In the genomic region with DNA sequence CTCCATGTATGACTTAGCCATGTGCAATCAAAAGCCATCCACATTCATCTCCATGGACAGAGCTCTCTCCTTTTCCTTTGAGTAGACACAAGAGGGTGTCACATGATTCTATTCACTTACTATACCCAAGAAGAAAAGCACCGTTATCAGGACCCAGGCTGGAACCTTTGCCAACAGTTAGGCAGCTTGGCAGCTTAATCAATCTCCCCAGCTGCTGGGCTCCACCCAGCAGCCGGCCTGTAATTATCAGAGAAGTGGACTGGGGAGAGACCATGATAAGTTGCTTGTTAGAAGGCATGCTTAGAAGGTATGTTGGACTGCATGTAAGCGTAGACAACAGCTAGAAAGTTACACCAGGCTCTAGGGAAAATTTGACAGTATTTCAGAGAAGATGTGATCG, we compare ENCODE assay signal across 17 mouse cellular contexts. TPM values are rescaled to one million over a fixed set of nuclear protein-coding genes. Genes with fewer than 3 reads are reported as not detected.
A peak's percentile ranks its signal among the peaks of the same experiment; 100 is the strongest.
DNase-seq lines count a peak whose midpoint lies in the region; ATAC-seq and TF ChIP-seq lines count a peak whose summit lies in the region.
"Had no signal": no experiment of that assay in that cellular context is flagged by ENCODE, and none has a peak within 500 bp of the region (broad histone marks: within the 10 kb centered on the region; RNA-seq: fewer than 3 reads in every experiment).

No protein-coding gene starts in this region.

- H3K9me3 ChIP-seq in heart, embryonic 13.5 days: no peaks in the 10 kb centered on the region
- H3K9me3 ChIP-seq in liver, embryonic 12.5 days (replicated peaks): no peaks in the 10 kb centered on the region
- no peaks in the 10 kb centered on the region for H3K9me3 ChIP-seq in midbrain, embryonic 16.5 days (replicated peaks; ENCODE audit: control insufficient read depth, low read length, poor library complexity, severe bottlenecking)
- H3K9me3 ChIP-seq: embryonic facial prominence, embryonic 12.5 days; midbrain, embryonic 13.5 days; neural tube, embryonic 12.5 days had no signal

- peaks cover 22% of the 10 kb centered on the region for H3K4me1 ChIP-seq in heart, embryonic 13.5 days
- H3K4me1 ChIP-seq in liver, embryonic 12.5 days: peaks cover 74% of the 10 kb centered on the region
- H3K4me1 ChIP-seq in midbrain, embryonic 16.5 days (ENCODE audit: control insufficient read depth, insufficient read depth, low read length): no peaks in the 10 kb centered on the region
- H3K4me1 ChIP-seq: embryonic facial prominence, embryonic 12.5 days; midbrain, embryonic 13.5 days; neural tube, embryonic 12.5 days had no signal

- DNase-seq in heart, adult 9 months (ENCODE audit: low spot score in 2 of 2): no peak
- DNase-seq in c-Kit-negative CD71-positive TER-119-positive erythroid progenitor cells, embryonic 14.5 days (ENCODE audit: low read depth, low spot score): peak; percentile 85
- DNase-seq in spleen, postnatal 4 days (ENCODE audit: low spot score in 2 of 2): peak; percentile 76 to 80
- DNase-seq in left cerebral cortex, adult 2 months (ENCODE audit: extremely low spot score in 1 of 2, low spot score in 2 of 2): no peak
- DNase-seq: cerebellum, adult 9-11 months; forebrain, postnatal 0 days; gastrocnemius, postnatal 36 days; lung, postnatal 10 days; retina, postnatal 1 day; thymus, postnatal 36 days had no signal

- ATAC-seq in heart, embryonic 13.5 days (ENCODE audit: extremely low read depth, insufficient number of reproducible peaks, low FRiP score, low TSS enrichment): peak; percentile 46; the same call in 1 of the 2 replicates
- ATAC-seq in liver, embryonic 12.5 days: peak; percentile 89
- no peak for ATAC-seq in monocyte, adult 5-6 weeks (replicated peaks; ENCODE audit: insufficient number of reproducible peaks, low FRiP score, low TSS enrichment, poor library complexity, severe bottlenecking)
- ATAC-seq in midbrain, embryonic 16.5 days: no peak
- ATAC-seq: forebrain, postnatal 0 days; midbrain, embryonic 13.5 days had no signal

- WGBS in heart, embryonic 13.5 days: 34% methylated on average over 4 of the region's 4 CpGs
- 17% methylated on average over 4 of the region's 4 CpGs for WGBS in liver, embryonic 12.5 days (ENCODE audit: insufficient replicate concordance)
- WGBS in midbrain, embryonic 16.5 days: 78% methylated on average over 4 of the region's 4 CpGs

- no peaks in the 10 kb centered on the region for H3K36me3 ChIP-seq in heart, embryonic 13.5 days
- H3K36me3 ChIP-seq in liver, embryonic 12.5 days: no peaks in the 10 kb centered on the region
- no peaks in the 10 kb centered on the region for H3K36me3 ChIP-seq in midbrain, embryonic 16.5 days (ENCODE audit: control insufficient read depth, insufficient read depth, low read length)
- H3K36me3 ChIP-seq: embryonic facial prominence, embryonic 12.5 days; midbrain, embryonic 13.5 days; neural tube, embryonic 12.5 days had no signal

- H3K9ac ChIP-seq in heart, embryonic 13.5 days: no peak overlapping the region
- peak overlapping the region; percentile 71 for H3K9ac ChIP-seq in liver, embryonic 12.5 days
- H3K9ac ChIP-seq in midbrain, embryonic 16.5 days (ENCODE audit: low read depth, low read length): no peak overlapping the region
- H3K9ac ChIP-seq: embryonic facial prominence, embryonic 12.5 days; forebrain, postnatal 0 days; midbrain, embryonic 13.5 days; neural tube, embryonic 12.5 days had no signal

- H3K4me3 ChIP-seq in heart, embryonic 13.5 days: no peak overlapping the region
- peak overlapping the region; percentile 25 for H3K4me3 ChIP-seq in liver, embryonic 12.5 days
- no peak overlapping the region for H3K4me3 ChIP-seq in midbrain, embryonic 16.5 days (ENCODE audit: low read depth, low read length)
- no peak overlapping the region for H3K4me3 ChIP-seq in left cerebral cortex, adult 2 months
- H3K4me3 ChIP-seq: embryonic facial prominence, embryonic 12.5 days; midbrain, embryonic 13.5 days; neural tube, embryonic 12.5 days had no signal

- intact Hi-C loops in left cerebral cortex, adult 2 months (cut with DNase I): no loop called here

- H3K4me2 ChIP-seq in heart, embryonic 13.5 days: peak overlapping the region; percentile 21; the same call in 1 of the 2 replicates
- H3K4me2 ChIP-seq in liver, embryonic 12.5 days: peak overlapping the region; percentile 63
- H3K4me2 ChIP-seq in midbrain, embryonic 16.5 days (ENCODE audit: low read length): no peak overlapping the region
- H3K4me2 ChIP-seq: embryonic facial prominence, embryonic 12.5 days; midbrain, embryonic 13.5 days; neural tube, embryonic 12.5 days had no signal

- no peak overlapping the region; the same call in 1 of the 2 replicates for H3K27ac ChIP-seq in heart, embryonic 13.5 days (replicated peaks)
- peak overlapping the region; percentile 96 for H3K27ac ChIP-seq in liver, embryonic 12.5 days
- no peak overlapping the region for H3K27ac ChIP-seq in midbrain, embryonic 16.5 days (ENCODE audit: low read length)
- no peak overlapping the region for H3K27ac ChIP-seq in left cerebral cortex, adult 2 months
- H3K27ac ChIP-seq: embryonic facial prominence, embryonic 12.5 days; midbrain, embryonic 13.5 days; neural tube, embryonic 12.5 days had no signal

- no peak for TF ChIP-seq CTCF in left cerebral cortex, adult 2 months (IDR thresholded peaks at IDR 0.05)

- H3K27me3 ChIP-seq in heart, embryonic 13.5 days (replicated peaks): no peaks in the 10 kb centered on the region
- no peaks in the 10 kb centered on the region for H3K27me3 ChIP-seq in liver, embryonic 12.5 days (replicated peaks)
- no peaks in the 10 kb centered on the region for H3K27me3 ChIP-seq in midbrain, embryonic 16.5 days (ENCODE audit: control insufficient read depth, insufficient read depth, low read depth, low read length)
- H3K27me3 ChIP-seq: embryonic facial prominence, embryonic 12.5 days; midbrain, embryonic 13.5 days; neural tube, embryonic 12.5 days had no signal

RNA-seq across cellular contexts. Expression of a gene that starts 9.9 kb away (rescaled TPM):
- polyA plus RNA-seq in heart, embryonic 13.5 days (2015; fragmentation: Nextera tagmentation; extraction: Ambion mirVana): 46.5 and 55.9 TPM in 2 replicates
- 64.7 and 71.1 TPM in 2 replicates for polyA plus RNA-seq in liver, embryonic 12.5 days (2016; fragmentation: Nextera tagmentation; extraction: Ambion mirVana)
- 56.7 to 93.5 TPM (median 62.8 TPM) in 3 replicates for total RNA-seq in monocyte, adult 5-6 weeks (2017)
- 108 and 110 TPM in 2 replicates for polyA plus RNA-seq in midbrain, embryonic 16.5 days (2015; fragmentation: Nextera tagmentation; extraction: Ambion mirVana)
- 10 to 100 TPM; 82.0 to 97.8 TPM for total RNA-seq in left cerebral cortex, adult 2 months (2021)

RNA-seq across cellular contexts. Expression of a gene that starts 38.6 kb away (rescaled TPM):
- 42.3 and 43.7 TPM in 2 replicates for polyA plus RNA-seq in heart, embryonic 13.5 days (2015; fragmentation: Nextera tagmentation; extraction: Ambion mirVana)
- polyA plus RNA-seq in liver, embryonic 12.5 days (2016; fragmentation: Nextera tagmentation; extraction: Ambion mirVana): 41.8 and 41.9 TPM in 2 replicates
- 50.1 to 70.9 TPM (median 70.8 TPM) in 3 replicates for total RNA-seq in monocyte, adult 5-6 weeks (2017)
- polyA plus RNA-seq in midbrain, embryonic 16.5 days (2015; fragmentation: Nextera tagmentation; extraction: Ambion mirVana): 59.1 and 63.6 TPM in 2 replicates
- total RNA-seq in left cerebral cortex, adult 2 months (2021): 10 to 100 TPM; 45.7 to 50.1 TPM

Comparison
In these comparisons a context has a peak if more than half of its experiments do, and no peak if none do; other contexts are left out.
1. ATAC-seq: peak in heart, embryonic 13.5 days (single experiment) and liver, embryonic 12.5 days (single experiment); none in monocyte, adult 5-6 weeks (single experiment) and midbrain, embryonic 16.5 days (single experiment).
2. DNase-seq: peak in c-Kit-negative CD71-positive TER-119-positive erythroid progenitor cells, embryonic 14.5 days (single experiment) and spleen, postnatal 4 days (2 of 2); none in heart, adult 9 months (0 of 2) and left cerebral cortex, adult 2 months (0 of 2).